Mouse (Mus musculus) midbrain, postnatal 0 days (tissue): ENCODE results near the gene Mtor. TPM values are rescaled to one million over a fixed set of nuclear protein-coding genes. Genes with fewer than 3 reads are reported as not detected.

ENCODE experiments used
- ATAC-seq: fragments of 200-750 bp; cut with Nextera tagmentation; 2 replicates; pipeline ENCODE4 v1.8.0; 2017; ENCODE audit warnings: moderate number of reproducible peaks, mild to moderate bottlenecking, moderate TSS enrichment, moderate library complexity; ENCODE audit not compliant: low FRiP score
- DNase-seq: peaks from one replicate; pipeline ENCODE4 v3.0.0-alpha.2; 2015; ENCODE audit warnings: low spot score
- H3K27ac ChIP-seq: fragments of 300-500 bp; sonication (generic); 2 replicates; pipeline ENCODE4 v1.5.1; 2014; ENCODE audit warnings: low read depth, mild to moderate bottlenecking, low read length, mixed read lengths
- H3K27me3 ChIP-seq: fragments of 300-500 bp; sonication (generic); 2 replicates; pipeline ENCODE4 v1.6.1; 2014; ENCODE audit warnings: low read length, control low read depth, mixed read lengths; ENCODE audit not compliant: insufficient read depth
- H3K36me3 ChIP-seq: fragments of 300-500 bp; sonication (generic); 2 replicates; pipeline ENCODE4 v1.6.1; 2014; ENCODE audit warnings: low read length, control low read depth, mixed read lengths; ENCODE audit not compliant: insufficient read depth
- H3K4me1 ChIP-seq: fragments of 300-500 bp; sonication (generic); 2 replicates; pipeline ENCODE4 v1.6.1; 2014; ENCODE audit warnings: mild to moderate bottlenecking, control low read depth, antibody characterized with exemption, low read length, mixed read lengths; ENCODE audit not compliant: insufficient read depth
- H3K4me2 ChIP-seq: fragments of 300-500 bp; sonication (generic); 2 replicates; pipeline ENCODE4 v1.6.1; 2014; ENCODE audit warnings: low read depth, mild to moderate bottlenecking, low read length, mixed read lengths; ENCODE audit not compliant: poor library complexity, severe bottlenecking
- H3K4me3 ChIP-seq: fragments of 300-500 bp; sonication (generic); 2 replicates; pipeline ENCODE4 v1.5.1; 2014; ENCODE audit warnings: low read depth, mild to moderate bottlenecking, low read length, moderate library complexity
- H3K9ac ChIP-seq: fragments of 300-500 bp; sonication (generic); replicated peaks from 2 replicates; pipeline ENCODE4 v1.6.1; 2014; ENCODE audit warnings: mild to moderate bottlenecking, low read length, moderate library complexity, mixed read lengths; ENCODE audit not compliant: poor library complexity, severe bottlenecking
- H3K9me3 ChIP-seq: fragments of 300-500 bp; sonication (generic); 2 replicates; pipeline ENCODE4 v1.6.1; 2016; ENCODE audit warnings: low read length, control low read depth
- CTCF ChIP-seq: IDR thresholded peaks from 2 replicates; pipeline ENCODE4 v1.5.1; 2016; ENCODE audit warnings: antibody characterized with exemption, mild to moderate bottlenecking
- WGBS: fragments of 180-500 bp; shearing (Covaris S2); extraction: QIAGEN DNeasy Blood & Tissue Kit; methylation state at CpG from one replicate; pipeline ENCODE4 v1.1.7; 2014; 5-methylcytosine and 5-hydroxymethylcytosine counted together
- polyA plus RNA-seq: library from polyadenylated mRNA; unstranded; fragments of >200 nt; fragmentation: Nextera tagmentation; extraction: Ambion mirVana; gene quantifications from 2 replicates; pipeline ENCODE4 v1.2.1, GENCODE M21; 2015
- total RNA-seq: library from RNA; depleted of rRNA; stranded (reverse); fragments of >200 nt; gene quantifications from 2 replicates; pipeline ENCODE4 v1.2.3, GENCODE M21; 2014

Gene Mtor
- total and polyA plus RNA-seq, 2 experiments from 2014 or later: 27.8 to 54.5 TPM

- WGBS: 94% methylated on average over 5 of the region's 5 CpGs
- Histone ChIP-seq H3K27me3 (no peaks in the 10 kb centered on the region), H3K9me3 (no peaks in the 10 kb centered on the region), H3K36me3 (peaks cover 46% of the 10 kb centered on the region), H3K27ac (no peak overlapping the region), H3K4me1 (no peaks in the 10 kb centered on the region), H3K4me3 (no peak overlapping the region), H3K4me2 (no peak overlapping the region), H3K9ac (no peak overlapping the region)
- no peak for TF ChIP-seq CTCF
- ATAC-seq (no peak), DNase-seq (no peak)
These were observed 133.0 kb downstream of the Mtor start for GRCm38 (mm10) chr4:148581422-148581821.

- Histone ChIP-seq H3K9ac (no peak overlapping the region), H3K27ac (no peak overlapping the region), H3K4me2 (no peak overlapping the region), H3K27me3 (no peaks in the 10 kb centered on the region), H3K36me3 (peaks cover 39% of the 10 kb centered on the region), H3K9me3 (no peaks in the 10 kb centered on the region), H3K4me1 (no peaks in the 10 kb centered on the region), H3K4me3 (no peak overlapping the region)
- DNase-seq (no peak), ATAC-seq (no peak)
- WGBS: 86% methylated on average over 4 of the region's 4 CpGs
- TF ChIP-seq CTCF: no peak
These were observed 134.8 kb downstream of the Mtor start for GRCm38 (mm10) chr4:148583257-148583656.

DNA sequence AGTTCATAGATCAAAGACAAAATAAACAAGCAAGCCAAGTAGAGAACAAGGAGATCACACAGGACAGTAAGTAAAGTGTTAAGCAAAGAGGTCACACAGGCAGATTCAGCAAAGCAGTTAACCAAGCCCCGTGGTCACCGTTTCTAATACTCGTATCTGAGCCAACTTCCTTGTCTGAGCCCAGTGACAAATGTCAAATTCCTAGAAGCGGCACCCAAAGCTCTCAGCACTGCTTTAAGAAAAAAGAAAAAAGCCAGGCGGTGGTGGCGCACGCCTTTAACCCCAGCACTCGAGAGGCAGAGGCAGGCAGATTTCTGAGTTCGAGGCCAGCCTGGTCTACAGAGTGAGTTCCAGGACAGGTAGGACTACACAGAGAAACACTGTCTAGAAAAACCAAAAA lies 138.2 kb downstream of the Mtor start:
- H3K27me3 ChIP-seq: no peaks in the 10 kb centered on the region
- 0 out of 2 replicates have a peak, but pooled peaks cover 6% of the 10 kb centered on the region for H3K36me3 ChIP-seq
- H3K9me3 ChIP-seq: no peaks in the 10 kb centered on the region
- ATAC-seq: no peak
- WGBS: 81% methylated on average over 9 of the region's 9 CpGs
- H3K9ac ChIP-seq: no peak overlapping the region
- no peaks in the 10 kb centered on the region for H3K4me1 ChIP-seq
- TF ChIP-seq CTCF: no peak
- H3K4me3 ChIP-seq: no peak overlapping the region
- DNase-seq: no peak
- no peak overlapping the region for H3K4me2 ChIP-seq
- no peak overlapping the region for H3K27ac ChIP-seq

GRCm38 (mm10) chr4:148588793-148589192 lies 140.4 kb downstream of the Mtor start:
- DNase-seq (peak; percentile 18), ATAC-seq (no peak)
- H3K4me3 ChIP-seq: no peak overlapping the region
- no peak for TF ChIP-seq CTCF
- peaks cover 7% of the 10 kb centered on the region; the same call in 1 of the 2 replicates for H3K4me1 ChIP-seq
- H3K27ac ChIP-seq: no peak overlapping the region
- H3K4me2 ChIP-seq: no peak overlapping the region
- H3K9ac ChIP-seq: no peak overlapping the region
- WGBS: 79% methylated on average over 9 of the region's 9 CpGs
- H3K27me3 ChIP-seq: no peaks in the 10 kb centered on the region
- H3K9me3 ChIP-seq: no peaks in the 10 kb centered on the region
- peaks cover 7% of the 10 kb centered on the region for H3K36me3 ChIP-seq

DNA sequence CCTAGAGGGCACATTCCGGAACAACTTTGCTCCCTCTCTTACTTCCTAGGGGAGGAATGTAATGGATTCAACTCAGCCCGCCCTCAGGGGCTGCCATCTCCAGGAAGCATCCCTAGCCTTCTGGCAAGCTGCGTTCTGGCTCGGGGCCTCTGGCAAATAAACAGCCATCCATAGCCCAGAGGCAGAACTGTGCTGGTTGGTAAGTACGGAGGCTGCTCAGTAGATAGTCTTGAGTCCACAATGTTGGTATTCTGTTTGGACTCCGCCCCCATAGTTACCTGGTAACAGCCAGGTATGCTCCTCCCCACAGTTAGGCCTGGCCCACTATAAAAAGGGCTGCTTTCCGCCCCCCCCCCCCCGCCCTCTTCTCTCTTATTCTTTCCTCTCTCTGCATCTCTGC lies 141.2 kb downstream of the Mtor start:
- H3K4me1 ChIP-seq: peaks cover 7% of the 10 kb centered on the region; the same call in 1 of the 2 replicates
- H3K9me3 ChIP-seq: no peaks in the 10 kb centered on the region
- no peak for DNase-seq
- 62% methylated on average over 6 of the region's 8 CpGs for WGBS
- no peak overlapping the region for H3K4me2 ChIP-seq
- H3K9ac ChIP-seq: no peak overlapping the region
- no peak for TF ChIP-seq CTCF
- no peaks in the 10 kb centered on the region for H3K27me3 ChIP-seq
- ATAC-seq: no peak
- no peak overlapping the region for H3K27ac ChIP-seq
- peaks cover 15% of the 10 kb centered on the region for H3K36me3 ChIP-seq
- H3K4me3 ChIP-seq: no peak overlapping the region

DNA sequence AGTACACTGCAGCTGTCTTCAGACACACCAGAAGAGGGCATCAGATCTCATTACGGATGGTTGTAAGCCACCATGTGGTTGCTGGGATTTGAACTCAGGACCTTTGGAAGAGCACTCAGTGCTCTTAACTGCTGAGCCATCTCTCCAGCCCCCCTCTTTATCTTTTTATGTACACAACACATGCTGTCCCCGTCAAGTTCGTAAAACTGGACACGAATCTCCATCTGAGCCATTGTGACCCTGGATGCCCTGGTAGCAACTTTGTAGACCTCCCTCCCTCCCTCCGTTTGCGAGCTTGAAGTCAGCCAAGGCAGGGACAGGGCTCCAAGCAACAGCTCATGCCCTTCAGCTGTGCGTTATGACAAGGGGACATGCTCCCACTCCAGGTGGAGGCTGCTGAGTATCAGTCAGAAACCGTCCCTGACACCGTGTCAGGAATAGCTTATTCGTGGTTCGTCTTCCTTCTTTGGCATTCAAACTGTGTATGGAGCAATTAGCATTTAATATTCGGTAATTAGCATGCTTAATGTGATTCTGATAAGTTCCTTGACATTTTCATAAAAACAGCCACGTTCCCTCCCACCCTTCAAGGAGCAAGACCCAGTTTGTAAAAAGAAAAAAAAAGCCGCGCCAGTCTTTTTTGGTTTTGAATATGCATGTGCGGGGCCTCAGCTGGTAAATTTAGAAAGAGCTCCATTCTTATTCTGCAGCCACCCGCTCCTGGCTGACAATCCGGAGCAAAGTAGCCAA lies 142.2 kb downstream of the Mtor start:
- WGBS: 5% methylated on average over 18 of the region's 18 CpGs
- DNase-seq: peak; percentile 36
- peak overlapping the region; percentile 86 for H3K4me2 ChIP-seq
- H3K4me3 ChIP-seq: peak overlapping the region; percentile 90
- TF ChIP-seq CTCF: no peak
- no peak for ATAC-seq
- H3K27me3 ChIP-seq: no peaks in the 10 kb centered on the region
- H3K9ac ChIP-seq: peak overlapping the region; percentile 40; the same call in 1 of the 2 replicates
- H3K27ac ChIP-seq: peak overlapping the region; percentile 59
- peaks cover 7% of the 10 kb centered on the region; the same call in 1 of the 2 replicates for H3K4me1 ChIP-seq
- no peaks in the 10 kb centered on the region for H3K9me3 ChIP-seq
- peaks cover 23% of the 10 kb centered on the region for H3K36me3 ChIP-seq
